Mouse (Mus musculus): ENCODE results near the gene Mamdc4.
"Not testable (repeated sequence)": the region's sequence is repeated elsewhere in the genome, so short reads cannot be mapped to it uniquely, and the experiment has no call there.

The Mamdc4 gene

DNA sequence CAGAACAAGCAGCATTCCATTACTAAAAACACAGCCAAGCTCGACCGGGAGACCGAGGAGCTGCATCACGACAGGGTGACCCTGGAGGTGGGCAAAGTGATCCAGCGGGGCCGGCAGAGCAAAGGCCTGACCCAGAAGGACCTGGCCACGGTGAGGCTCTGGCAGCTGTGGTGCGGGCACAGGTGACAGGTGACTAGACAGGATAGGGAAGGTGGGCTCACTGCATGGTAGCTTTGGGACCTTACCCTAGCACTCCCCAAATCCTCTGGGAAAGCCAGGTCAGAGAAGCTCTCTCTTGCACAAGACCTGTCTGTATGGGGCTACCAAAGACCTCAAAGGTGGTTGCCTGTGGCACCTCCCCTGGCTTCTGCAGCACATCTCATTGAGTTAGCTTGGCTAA, 14.1 kb downstream of the Mamdc4 start:
- DNase-seq (ENCODE audit: low read depth, low spot score), result no peak

DNA sequence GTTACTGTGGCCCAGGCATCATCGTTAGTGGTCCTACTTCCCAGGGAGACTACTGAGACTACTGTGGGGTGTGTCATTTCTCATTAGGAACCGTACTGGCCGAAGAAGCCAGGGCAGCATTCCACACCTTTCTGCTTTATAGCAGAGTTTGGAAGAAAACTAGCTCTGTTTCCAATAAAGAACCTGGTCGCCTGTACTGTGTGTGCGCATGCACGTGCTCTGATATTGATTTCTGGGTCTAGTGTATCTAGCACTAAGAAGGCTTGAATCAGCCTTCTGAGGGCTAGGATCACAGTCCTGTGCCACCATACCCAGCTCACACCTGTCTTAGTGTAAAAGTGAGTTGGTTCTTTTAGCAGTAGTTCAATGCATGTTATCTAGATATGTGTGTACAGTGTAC, 15.9 kb downstream of the Mamdc4 start:
- no peak for DNase-seq (ENCODE audit: low read depth, low spot score)

DNA sequence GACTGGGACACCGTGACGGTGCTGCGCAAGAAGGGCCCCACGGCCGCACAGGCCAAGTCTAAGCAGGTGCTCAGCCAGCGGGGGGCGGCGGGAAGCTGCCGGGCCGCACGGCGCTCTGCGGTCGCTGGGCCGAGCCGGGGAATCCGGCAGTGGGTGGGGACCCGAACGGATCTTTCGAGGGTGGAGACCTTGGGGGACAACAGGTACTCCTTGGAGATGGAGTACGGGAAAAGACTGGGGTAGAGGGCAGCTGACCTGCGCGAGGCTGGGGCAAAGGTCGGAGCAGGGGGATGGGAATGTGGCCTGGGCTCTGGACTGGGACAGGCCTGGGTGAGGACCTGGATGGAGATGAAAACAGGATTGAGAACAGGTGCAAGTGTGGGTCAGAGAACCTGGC, 16.7 kb downstream of the Mamdc4 start:
- DNase-seq (ENCODE audit: low read depth, low spot score), result no peak

DNA sequence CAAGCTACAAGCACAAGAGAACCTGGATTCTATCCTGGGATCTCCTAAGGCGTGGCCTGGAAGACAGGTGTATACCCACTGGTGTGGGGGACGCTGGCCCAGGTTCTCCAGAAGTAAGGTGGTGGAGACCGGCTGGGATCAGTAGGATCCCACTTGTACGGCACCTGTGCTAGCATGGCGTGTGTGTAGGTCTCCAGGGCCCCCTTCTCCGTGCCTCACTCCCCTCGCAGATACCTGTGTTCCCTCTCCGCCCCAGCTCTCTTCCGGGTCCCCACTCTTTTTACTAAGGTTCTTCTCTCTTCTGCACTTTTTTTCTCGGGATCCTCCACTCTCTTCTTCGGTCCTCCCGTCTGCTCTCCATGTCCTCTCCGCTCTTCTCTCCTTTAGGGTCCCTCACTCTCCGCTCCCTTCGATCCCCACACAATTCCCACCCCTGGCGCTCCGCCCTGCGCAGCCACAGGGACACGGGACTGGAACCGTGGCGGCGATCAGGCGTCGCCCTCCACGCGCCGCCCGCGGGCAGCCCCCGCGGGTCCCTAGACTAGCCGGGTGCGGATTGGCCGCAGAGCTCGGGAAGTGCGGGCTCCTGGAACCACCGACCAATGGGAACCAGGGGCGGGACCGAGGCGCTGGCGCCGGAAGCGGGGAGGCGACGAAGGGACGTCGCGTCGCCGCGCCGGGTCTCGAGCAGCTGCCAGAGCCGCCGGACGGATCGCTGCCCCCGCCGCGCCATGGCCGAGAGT, 17.3 kb downstream of the Mamdc4 start, which contains the start of gene Edf1:
Edf1 (plus strand) TSS at position 627 of the 743 bp plus-strand sequence.
- peak; percentile 83 for DNase-seq (ENCODE audit: low read depth, low spot score)

DNA sequence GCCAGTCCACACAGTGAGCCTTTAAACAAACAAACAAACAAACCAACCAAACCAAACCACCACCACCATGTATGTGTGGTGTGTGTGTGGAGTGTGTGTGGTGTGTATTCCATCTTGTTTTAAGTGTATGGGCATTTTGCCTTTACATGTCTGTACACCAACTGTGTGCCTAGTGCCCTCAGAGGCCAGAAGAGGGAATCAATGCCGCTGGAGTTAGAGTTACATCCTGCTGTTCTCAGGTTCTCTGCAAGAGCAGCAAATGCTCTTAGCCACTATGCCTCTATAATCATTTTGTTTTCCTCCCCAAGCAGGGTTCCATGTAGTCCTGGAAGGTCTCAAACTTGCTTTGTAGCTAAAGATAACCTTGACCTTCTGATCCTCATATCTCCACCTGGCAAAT, 18.3 kb downstream of the Mamdc4 start:
- DNase-seq (ENCODE audit: low read depth, low spot score), result no peak

DNA sequence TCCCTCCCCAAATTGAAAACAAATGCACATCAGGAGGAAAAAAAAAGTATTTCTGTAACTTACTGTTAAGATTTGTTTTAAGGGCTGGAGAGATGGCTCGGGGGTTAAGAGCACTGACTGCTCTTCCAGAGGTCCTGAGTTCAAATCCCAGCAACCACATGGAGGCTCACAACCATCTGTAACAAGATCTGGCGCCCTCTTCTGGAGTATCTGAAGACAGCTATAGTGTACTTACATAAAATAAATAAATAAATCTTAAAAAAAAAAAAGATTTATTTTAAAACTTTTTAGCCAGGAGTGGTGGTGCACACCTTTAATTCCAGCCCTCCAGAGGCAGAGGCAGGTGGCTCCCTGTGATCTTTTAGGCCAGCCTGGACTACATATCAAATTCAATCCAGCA, 19.2 kb downstream of the Mamdc4 start:
- not testable (repeated sequence) for DNase-seq (ENCODE audit: low read depth, low spot score)

DNA sequence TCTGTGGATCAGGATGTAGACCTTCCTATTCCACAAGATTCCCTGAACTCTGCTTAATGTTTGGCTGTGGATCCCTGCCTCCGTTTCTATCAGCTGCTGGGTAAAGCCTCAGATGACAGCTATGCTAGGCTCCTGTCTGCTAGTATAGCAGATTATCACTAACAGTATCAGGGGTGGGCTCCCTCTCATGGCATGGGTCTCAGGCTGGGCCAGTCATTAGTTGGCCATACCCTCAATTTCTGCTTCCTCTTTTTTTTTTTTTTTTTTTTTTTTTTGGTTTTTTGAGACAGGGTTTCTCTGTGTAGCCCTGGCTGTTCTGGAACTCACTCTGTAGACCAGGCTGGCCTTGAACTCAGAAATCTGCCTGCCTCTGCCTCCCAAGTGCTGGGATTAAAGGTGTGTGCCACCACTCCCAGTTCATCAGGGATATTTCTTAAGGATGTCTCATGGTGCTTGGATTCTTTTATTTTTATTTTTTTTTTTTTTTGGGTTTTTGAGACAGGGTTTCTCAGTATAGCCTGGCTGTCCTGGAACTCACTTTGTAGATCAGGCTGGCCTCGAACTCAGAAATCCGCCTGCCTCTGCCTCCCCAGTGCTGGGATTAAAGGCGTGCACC, 21.4 kb downstream of the Mamdc4 start:
- not testable (repeated sequence) for DNase-seq (ENCODE audit: low read depth, low spot score)

DNA sequence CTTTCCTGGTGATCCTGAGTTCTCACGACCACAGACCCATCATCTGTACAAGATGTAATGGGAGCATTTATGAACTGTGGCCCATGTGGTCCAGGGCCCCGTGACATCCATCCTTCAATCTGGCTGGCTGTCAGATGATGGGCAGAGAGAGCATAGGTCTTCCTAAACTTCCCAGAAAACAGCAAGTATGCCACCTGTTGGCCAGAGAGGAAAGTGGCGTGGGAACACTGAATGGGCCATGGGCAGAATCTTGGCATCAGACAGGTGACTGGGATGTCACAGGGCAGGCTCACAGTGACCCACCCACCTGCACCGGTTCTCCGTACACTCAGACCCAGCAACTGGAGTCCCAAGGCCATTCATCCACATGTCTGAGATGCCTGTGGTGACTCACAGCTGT, 23.5 kb downstream of the Mamdc4 start:
- no peak for DNase-seq (ENCODE audit: low read depth, low spot score)

DNA sequence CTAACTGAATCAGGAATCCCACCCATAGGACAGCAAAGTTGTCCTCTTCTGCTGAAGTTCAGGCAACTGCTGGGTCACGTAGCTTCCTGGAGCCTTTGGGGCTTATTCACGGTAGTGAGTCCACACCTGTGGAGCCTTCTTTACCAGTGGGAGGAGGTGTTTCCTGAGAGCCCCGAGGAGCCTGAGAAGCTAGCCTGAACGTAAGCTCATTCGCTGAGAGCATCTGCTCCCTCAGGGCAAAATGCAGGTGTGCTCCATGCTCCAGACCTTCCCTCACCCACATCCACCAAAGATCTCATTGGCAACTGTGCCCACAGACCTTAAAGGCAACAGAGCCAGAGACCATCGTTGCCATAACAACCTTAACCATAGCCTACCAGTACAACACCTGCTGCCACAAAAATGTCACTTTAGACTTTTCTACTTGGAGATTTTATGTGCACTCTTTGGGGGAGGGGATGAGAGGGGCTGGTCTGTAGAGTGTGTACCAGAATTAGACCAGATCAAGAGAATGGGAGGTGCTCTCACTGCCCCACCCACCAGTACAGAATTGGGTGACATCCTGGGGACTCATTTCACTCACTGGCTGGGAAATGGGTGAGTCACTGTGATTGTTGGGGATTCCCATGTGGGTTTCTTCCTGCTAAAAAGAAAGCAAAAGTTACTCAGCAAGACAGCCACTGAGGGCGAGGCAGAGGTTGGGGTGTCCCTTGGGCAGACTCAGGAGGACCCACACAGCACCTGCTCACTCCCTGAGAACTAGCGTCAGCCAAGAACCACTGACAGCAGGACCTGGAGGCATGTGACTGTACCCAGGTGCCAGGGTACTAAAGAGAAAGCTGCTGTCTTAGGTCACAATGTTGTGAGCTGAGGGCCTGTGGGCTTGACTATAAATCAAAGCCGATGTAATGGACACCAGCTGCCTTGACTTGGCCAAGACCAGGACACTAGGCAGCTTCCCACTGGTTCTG, 25.3 kb downstream of the Mamdc4 start:
- no peak for DNase-seq (ENCODE audit: low read depth, low spot score)

DNA sequence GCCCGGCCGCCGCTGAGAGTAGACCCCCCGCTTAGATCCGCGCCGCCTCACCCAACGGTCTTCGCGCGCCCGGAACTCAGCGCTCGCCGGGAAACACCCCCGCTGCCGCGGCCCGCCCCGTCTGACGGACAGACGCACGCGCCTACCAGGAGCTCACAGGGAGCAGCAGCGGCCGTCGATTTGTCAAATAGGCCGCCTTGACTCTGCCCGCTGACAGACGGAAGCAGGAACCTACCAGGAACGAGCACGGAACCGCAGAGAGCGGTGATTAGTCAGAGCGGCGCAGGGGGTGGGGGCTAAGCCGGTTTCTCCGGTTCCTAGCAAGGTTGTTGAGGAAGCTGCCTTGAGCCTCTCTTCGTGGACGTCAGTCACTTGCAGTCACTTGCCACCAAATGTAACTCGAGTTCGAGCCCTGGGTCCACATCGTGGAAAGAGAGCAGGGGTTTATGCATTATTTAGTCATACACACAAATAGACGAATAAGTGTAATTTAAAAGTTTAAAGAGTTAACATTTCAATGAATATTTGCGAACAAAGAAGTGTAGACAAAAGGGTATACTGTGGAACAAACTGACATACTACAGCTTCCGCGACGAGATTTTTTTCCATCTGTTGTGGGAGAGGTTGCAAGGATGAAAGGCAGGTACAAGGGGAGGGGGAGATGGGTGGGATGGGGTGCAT, 27.7 kb downstream of the Mamdc4 start, which contains the start of gene Traf2:
Traf2 (minus strand) TSS at position 130 of the 681 bp plus-strand sequence.
- DNase-seq (ENCODE audit: low read depth, low spot score), result peak; percentile 96

DNA sequence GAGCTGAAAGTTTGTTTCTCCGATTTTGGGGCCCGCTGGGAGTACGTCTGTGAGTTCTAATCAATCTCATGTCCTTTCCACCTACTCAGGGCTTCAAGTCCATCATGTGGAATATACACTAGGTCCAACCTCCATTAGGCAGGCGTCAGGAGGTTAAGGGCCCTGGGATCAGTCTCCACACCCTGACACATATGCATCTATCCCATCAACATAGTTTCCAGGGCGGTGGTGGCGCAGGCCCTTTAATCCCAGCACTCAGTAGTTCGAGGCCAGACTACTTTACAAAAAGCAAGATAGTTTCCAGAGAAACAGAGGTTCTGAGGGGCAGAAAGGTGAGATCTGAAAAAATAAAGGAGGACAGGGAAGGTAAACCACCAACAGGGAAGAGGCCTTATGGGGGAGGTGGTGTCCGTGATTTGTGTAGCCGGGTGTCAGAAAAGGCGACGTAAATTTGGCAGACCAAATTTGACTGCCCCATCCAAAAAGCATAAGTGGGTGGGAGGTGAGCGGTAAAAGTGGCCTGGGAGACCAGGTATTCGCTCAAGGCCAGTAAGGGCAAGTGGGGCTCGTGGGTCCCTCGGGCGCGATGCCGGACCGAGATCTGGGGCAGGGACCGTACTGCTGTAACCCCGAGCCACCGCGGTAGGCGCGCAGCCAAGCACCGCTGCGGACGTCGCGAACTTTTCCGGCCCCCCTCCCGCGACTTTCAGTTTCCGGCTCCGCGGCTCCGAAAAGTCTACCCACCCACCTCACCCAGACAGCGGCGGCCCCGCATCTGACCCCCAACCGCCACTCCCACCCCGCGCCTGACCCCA, 28.4 kb downstream of the Mamdc4 start:
- DNase-seq (ENCODE audit: low read depth, low spot score), result no peak

DNA sequence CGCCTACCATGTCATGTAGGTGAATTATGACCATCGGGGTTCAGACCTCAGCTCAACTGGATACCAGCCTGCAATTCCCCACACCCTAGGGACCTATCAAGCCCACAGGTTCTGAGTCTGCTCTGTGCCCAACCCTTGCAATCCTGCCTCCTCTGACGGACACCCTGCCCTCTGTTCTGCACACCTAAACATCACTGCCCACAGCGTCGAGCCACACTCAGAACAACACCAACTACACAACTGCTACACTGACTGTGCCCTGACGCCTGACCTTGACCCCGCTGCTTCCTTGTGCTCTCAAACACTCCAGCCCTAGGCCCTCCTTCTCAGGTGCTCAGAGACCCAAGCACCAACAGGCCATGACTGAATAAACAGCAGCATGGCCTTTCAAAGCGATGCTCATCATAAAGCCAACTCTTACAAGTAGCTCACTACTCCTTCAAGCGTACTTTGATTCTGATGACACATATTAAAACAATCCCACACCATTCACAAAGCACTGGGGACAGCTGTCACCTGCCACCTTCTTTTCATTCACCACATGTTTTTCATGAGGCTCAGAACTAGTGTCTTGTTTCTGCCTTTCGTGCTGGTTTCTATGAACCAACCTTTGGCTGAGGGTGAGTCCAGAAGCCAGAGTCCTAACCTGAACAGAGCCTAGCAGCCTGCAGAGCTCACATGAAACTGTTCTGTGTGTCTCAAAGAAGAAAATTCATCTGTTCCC, 32.8 kb downstream of the Mamdc4 start:
- no peak for DNase-seq (ENCODE audit: low read depth, low spot score)

DNA sequence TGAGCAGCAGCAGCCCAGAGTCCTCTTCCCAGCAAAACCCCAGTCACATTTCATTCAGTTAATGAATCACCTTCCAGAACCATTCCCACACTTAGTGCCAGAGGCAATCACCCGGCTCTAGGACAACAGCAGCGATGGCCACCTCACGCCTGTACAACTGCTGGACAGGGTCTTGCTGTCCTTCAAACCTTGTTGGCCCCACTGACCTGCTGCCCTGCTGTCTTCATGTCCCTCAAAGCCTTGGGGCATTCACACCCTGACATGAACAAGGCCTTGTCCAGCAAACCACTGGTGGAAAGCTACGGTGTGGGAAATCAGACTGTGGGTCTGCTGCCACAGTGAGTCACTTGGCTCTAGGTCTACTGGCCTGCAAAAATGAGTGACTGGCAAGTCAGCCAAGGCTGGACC, 34.1 kb downstream of the Mamdc4 start:
- DNase-seq (ENCODE audit: low read depth, low spot score), result no peak

DNA sequence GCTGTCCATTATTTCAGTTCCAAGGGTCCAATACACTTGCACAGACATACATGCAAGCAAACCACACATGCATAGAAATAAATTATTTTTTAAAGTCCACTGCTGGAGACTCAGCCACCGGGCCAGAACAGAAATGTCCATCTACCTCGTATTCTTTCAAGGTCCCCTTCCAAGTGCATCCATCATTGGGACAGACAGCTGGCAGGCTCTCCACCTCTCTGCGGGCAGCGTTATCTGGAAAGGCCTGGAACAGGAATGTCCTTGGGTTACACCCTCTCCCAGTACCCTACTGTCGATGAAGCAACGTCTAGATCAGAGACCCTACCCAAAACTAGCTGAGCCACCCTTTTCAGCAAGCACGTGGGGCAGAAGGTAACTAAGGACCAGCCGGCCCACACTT, 38.1 kb downstream of the Mamdc4 start:
- no peak for DNase-seq (ENCODE audit: low read depth, low spot score)

DNA sequence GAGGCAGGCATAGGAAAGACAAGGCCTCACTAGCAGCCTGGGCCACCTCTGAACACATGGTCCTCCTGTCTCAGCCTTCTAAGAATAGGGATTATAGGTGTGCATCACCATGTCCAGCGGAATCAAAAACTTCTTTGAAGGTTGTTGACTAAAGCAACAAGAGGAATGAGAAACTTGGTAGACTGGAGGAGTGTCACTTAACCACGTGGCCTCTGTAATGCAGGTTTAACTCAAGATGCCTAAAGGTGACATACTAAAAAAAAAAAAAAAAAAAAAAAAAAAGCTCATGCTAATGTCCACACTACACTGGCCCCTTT, 39.8 kb downstream of the Mamdc4 start:
- DNase-seq (ENCODE audit: low read depth, low spot score), result no peak

DNA sequence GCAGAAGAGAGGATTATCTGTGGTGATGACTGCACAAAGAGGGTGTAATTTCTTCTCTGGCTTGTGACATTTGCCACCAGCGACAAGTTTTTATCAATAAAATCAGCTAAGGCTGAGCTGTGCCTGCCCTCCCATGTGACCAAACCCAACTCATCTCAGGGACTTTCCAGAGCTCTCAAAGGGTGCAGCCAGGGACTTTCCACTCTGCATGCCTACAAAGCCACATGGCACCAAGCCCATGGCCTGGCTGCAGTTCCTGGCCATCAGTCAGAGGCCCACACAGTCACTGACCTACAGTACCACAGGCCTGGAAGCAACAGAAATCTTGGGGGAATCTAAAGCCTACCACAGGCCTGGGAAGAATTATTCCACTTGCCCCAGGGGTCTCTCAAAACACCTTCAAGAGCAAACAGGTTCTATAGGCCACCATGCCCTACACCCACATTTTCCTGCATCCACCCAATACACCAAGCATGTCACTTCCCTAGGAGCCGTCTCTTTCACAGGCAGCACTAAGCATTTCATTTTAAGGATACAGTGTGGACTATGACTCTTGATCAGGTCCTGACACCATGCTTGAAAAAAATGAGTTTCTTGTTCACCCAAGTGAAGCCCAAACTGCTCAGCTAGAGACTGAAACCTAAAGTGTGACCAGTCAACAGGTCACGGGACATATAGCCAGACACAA, 40.3 kb downstream of the Mamdc4 start:
- no peak for DNase-seq (ENCODE audit: low read depth, low spot score)

DNA sequence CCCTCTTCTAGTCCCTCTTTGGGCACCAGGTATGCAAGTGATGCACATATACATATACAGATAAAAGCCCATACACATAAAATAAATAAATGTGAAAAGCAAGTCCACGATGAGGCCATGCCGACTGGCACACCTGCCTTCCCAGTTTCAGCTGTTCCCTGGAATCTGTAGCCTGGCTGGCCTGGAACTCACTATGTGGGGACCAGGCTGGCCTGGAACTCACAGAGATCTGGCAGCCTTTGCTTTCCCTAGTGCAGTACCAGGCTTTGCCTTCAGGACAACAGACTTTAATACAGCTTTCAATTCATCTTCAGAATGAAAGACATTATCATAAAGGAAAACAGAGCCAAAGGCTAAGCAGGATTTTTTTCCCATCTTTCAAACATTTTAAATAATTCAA, 40.9 kb downstream of the Mamdc4 start:
- DNase-seq (ENCODE audit: low read depth, low spot score), result no peak

DNA sequence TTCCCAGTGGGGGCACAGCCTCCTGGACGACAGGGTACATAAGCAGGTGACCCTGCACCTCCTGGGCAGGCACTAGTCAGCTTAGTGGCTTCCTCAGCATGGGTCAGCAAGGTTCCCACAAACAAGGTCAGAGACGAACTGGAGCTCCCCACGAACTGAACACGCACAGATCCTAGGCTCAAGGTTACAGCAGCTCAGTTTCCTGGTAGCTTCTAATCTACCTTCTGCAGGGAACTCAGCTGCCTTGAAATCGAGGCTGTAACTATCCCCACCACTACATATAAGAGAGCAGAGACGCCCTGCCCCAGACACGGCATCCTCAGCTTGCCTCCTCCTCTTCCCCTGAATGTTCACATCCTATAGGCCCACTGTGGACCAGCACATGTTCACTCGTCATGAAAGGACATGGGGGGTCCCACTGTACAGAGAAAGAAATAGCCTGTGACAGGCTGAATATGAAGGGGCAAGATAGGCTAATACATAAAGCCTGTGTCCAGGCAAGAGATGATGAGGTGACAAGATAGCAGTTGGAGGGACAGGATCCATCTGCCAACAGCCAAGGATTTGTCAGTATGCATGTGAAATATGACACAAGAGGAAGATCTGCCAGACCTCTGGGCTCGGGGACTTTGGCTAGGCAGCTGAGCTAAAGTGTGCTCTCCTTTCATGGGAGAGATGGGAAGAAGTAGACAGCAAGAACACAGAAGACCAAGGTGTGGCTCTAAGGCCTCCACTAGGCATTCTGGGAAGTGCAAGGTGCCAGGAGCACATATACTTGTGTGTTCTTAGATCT, 47.9 kb downstream of the Mamdc4 start:
- no peak for DNase-seq (ENCODE audit: low read depth, low spot score)
